Mouse (Mus musculus): Measurements from ENCODE around the gene Dner. TPM values are rescaled to one million over a fixed set of nuclear protein-coding genes. Genes with fewer than 3 reads are reported as not detected.

Gene Dner
- polyA plus RNA-seq, 1 experiment from 2014 or later, result 6.6 TPM

DNA sequence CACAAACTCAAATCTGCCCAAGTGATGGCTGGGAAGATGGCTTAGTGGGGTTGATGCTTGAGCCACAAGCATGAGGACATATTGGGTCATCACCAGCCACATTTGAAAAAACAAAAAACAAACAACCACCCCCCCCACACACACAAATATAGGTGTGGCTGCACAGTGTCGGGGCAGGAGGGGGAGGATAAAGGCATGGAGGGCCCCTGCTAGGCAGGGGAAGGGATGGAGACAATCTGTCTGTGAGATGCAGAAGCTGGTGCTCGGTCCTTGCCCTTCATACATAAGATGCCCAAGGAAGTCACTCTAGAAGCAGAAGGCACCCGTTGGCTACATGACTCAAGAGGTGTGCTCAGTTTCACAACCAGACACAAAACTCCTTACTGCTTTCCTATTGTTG is 25.9 kb upstream of the Dner start:
- H3K4me3 ChIP-seq (ENCODE audit: low read depth, low read length), result no peak overlapping the region
- DNase-seq (ENCODE audit: low spot score) (no peak), ATAC-seq (replicated peaks; ENCODE audit: insufficient number of reproducible peaks, low FRiP score, low TSS enrichment, low read depth) (no peak)
- 89% methylated on average over 3 of the region's 3 CpGs for WGBS
- H3K9ac ChIP-seq (replicated peaks; ENCODE audit: low read length), result no peak overlapping the region
- peaks cover 8% of the 10 kb centered on the region for H3K36me3 ChIP-seq (replicated peaks; ENCODE audit: control insufficient read depth, insufficient read depth, low read depth, low read length)
- H3K27me3 ChIP-seq (ENCODE audit: control insufficient read depth, insufficient read depth, low read length), result no peaks in the 10 kb centered on the region
- H3K4me2 ChIP-seq (ENCODE audit: low read depth, low read length), result no peak overlapping the region
- H3K9me3 ChIP-seq (replicated peaks; ENCODE audit: control insufficient read depth, low read length), result no peaks in the 10 kb centered on the region
- H3K4me1 ChIP-seq (ENCODE audit: control insufficient read depth, insufficient read depth, low read length), result no peaks in the 10 kb centered on the region
- H3K27ac ChIP-seq (replicated peaks; ENCODE audit: low read depth, low read length), result no peak overlapping the region

DNA sequence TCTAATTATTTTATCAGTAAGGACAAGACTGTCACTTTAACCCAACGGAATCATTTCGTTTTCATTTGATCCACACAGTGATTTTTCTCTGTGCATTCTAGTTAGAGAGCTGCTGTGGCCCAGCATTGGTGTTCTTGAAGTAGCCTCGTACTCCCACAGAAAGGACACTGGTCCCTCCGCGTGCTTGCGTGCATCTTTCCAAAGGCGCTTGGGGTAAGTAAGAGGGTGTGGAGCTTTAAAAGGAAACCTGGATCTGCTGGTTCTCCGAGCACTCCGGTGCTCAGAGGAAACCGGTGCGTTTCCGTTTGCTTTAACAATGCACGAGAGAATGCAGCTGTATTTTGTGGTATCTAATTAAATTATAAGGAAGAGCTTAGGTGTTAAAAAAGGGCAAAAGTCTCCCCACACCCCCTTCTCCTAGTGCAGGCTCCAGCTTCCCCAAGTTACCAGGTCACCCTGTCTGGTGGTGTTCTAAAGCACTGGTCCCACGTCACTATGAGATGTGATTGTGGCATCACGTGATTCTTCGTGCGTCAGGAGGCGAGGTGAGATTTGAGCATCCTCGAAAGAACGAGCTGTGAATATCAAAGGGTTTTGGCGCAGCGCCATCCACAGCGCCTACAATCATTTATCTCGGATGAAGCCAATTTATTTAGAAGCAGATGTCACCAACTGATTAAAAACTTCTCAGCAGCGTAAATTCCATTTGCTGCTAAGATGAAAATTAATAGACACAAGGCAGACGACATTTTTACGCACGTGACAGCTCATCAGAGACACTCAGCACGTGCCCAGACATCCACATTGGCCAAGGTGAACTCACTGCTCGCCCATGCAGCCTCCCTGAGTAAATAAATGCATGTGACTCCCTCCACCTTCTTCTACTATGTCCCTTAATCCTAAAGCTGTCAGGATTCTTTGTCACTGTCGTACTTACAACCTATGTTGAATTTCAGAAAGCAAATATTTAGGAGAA is 14.1 kb upstream of the Dner start:
- Histone ChIP-seq H3K9ac (replicated peaks; ENCODE audit: low read length) (no peak overlapping the region), H3K27me3 (ENCODE audit: control insufficient read depth, insufficient read depth, low read length) (no peaks in the 10 kb centered on the region), H3K27ac (replicated peaks; ENCODE audit: low read depth, low read length) (no peak overlapping the region), H3K4me1 (ENCODE audit: control insufficient read depth, insufficient read depth, low read length) (no peaks in the 10 kb centered on the region), H3K4me2 (ENCODE audit: low read depth, low read length) (peak overlapping the region; percentile 32), H3K4me3 (ENCODE audit: low read depth, low read length) (peak overlapping the region; percentile 15), H3K9me3 (replicated peaks; ENCODE audit: control insufficient read depth, low read length) (no peaks in the 10 kb centered on the region), H3K36me3 (replicated peaks; ENCODE audit: control insufficient read depth, insufficient read depth, low read depth, low read length) (no peaks in the 10 kb centered on the region)
- DNase-seq (ENCODE audit: low spot score) (peak; percentile 21), ATAC-seq (replicated peaks; ENCODE audit: insufficient number of reproducible peaks, low FRiP score, low TSS enrichment, low read depth) (no peak)
- 17% methylated on average over 31 of the region's 31 CpGs for WGBS

DNA sequence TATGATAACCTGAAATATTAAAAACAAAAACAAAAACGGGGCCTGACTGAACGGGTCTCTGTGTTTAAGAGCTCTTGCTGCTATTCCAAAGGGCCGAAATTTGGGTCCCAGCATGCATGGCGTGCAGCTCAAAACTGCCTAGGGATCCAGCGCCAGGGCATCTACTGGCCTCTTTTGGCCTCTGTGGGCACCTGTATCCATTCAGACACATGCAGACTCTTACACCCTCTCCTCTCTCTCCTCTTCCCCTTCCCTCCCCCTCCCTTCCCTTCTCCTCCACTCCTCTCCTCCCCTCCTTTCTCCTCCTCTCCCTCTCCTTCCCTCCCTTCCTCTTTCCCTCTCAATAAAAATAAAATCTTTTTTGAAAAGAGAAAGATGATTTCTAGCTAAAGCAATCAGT is 13.4 kb upstream of the Dner start:
- no peak overlapping the region for H3K4me3 ChIP-seq (ENCODE audit: low read depth, low read length)
- no peak overlapping the region for H3K9ac ChIP-seq (replicated peaks; ENCODE audit: low read length)
- DNase-seq (ENCODE audit: low spot score) (no peak), ATAC-seq (replicated peaks; ENCODE audit: insufficient number of reproducible peaks, low FRiP score, low TSS enrichment, low read depth) (no peak)
- 27% methylated on average over 5 of the region's 5 CpGs for WGBS
- no peak overlapping the region for H3K27ac ChIP-seq (replicated peaks; ENCODE audit: low read depth, low read length)
- no peak overlapping the region for H3K4me2 ChIP-seq (ENCODE audit: low read depth, low read length)
- no peaks in the 10 kb centered on the region for H3K27me3 ChIP-seq (ENCODE audit: control insufficient read depth, insufficient read depth, low read length)
- H3K36me3 ChIP-seq (replicated peaks; ENCODE audit: control insufficient read depth, insufficient read depth, low read depth, low read length), result no peaks in the 10 kb centered on the region
- H3K4me1 ChIP-seq (ENCODE audit: control insufficient read depth, insufficient read depth, low read length), result no peaks in the 10 kb centered on the region
- H3K9me3 ChIP-seq (replicated peaks; ENCODE audit: control insufficient read depth, low read length), result no peaks in the 10 kb centered on the region

DNA sequence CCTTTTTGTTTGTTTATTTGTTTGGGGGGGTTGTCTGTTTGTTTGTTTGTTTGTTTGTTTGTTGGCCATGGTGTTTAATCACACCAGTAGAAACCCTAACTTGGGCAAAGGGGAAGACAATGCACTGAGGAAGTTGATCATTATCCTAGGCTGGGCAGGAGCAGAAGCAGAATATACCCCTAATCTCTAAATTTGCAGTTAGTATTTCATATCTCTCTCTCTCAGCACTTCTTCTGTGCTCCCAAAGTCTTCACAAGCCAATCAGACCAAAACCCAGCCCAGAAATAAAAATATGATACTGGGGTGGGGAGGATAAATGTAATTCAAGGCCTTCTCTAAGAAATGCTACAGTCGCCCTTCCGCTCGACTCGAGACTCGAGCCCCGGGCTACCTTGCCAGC is 4.2 kb upstream of the Dner start:
- Histone ChIP-seq H3K4me2 (ENCODE audit: low read depth, low read length) (no peak overlapping the region), H3K4me3 (ENCODE audit: low read depth, low read length) (no peak overlapping the region), H3K4me1 (ENCODE audit: control insufficient read depth, insufficient read depth, low read length) (peaks cover 2% of the 10 kb centered on the region; the same call in 1 of the 2 replicates), H3K27ac (replicated peaks; ENCODE audit: low read depth, low read length) (no peak overlapping the region), H3K9ac (replicated peaks; ENCODE audit: low read length) (no peak overlapping the region), H3K9me3 (replicated peaks; ENCODE audit: control insufficient read depth, low read length) (no peaks in the 10 kb centered on the region), H3K36me3 (replicated peaks; ENCODE audit: control insufficient read depth, insufficient read depth, low read depth, low read length) (no peaks in the 10 kb centered on the region), H3K27me3 (ENCODE audit: control insufficient read depth, insufficient read depth, low read length) (peaks cover 5% of the 10 kb centered on the region)
- WGBS, result 96% methylated on average over 6 of the region's 6 CpGs
- ATAC-seq (replicated peaks; ENCODE audit: insufficient number of reproducible peaks, low FRiP score, low TSS enrichment, low read depth) (no peak), DNase-seq (ENCODE audit: low spot score) (no peak)

DNA sequence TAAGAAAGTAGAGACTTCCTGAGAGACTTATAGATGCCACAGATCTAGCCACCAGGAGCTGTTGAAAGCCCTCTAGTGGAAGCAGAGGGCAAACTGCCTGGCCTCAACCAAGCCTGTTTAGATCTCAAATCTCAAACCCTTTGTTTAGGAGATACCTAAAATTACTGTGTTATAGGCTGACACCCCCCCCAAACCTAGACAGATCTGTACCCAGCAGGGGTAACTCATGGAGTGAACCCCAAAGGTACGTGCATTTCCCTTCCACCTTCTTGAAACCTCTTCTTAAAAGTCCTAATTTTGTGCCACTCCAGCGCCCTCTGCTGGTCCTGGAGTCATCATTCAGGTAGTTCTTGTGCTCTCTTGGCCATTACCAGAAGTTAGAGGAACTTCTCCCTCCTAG is 1.1 kb upstream of the Dner start:
- Histone ChIP-seq H3K36me3 (replicated peaks; ENCODE audit: control insufficient read depth, insufficient read depth, low read depth, low read length) (no peaks in the 10 kb centered on the region), H3K27ac (replicated peaks; ENCODE audit: low read depth, low read length) (no peak overlapping the region), H3K4me1 (ENCODE audit: control insufficient read depth, insufficient read depth, low read length) (peaks cover 2% of the 10 kb centered on the region; the same call in 1 of the 2 replicates), H3K9me3 (replicated peaks; ENCODE audit: control insufficient read depth, low read length) (no peaks in the 10 kb centered on the region), H3K9ac (replicated peaks; ENCODE audit: low read length) (no peak overlapping the region), H3K27me3 (ENCODE audit: control insufficient read depth, insufficient read depth, low read length) (peaks cover 13% of the 10 kb centered on the region), H3K4me2 (ENCODE audit: low read depth, low read length) (no peak overlapping the region), H3K4me3 (ENCODE audit: low read depth, low read length) (no peak overlapping the region)
- DNase-seq (ENCODE audit: low spot score) (peak; percentile 65), ATAC-seq (replicated peaks; ENCODE audit: insufficient number of reproducible peaks, low FRiP score, low TSS enrichment, low read depth) (no peak)
- 2% methylated on average over 2 of the region's 2 CpGs for WGBS

DNA sequence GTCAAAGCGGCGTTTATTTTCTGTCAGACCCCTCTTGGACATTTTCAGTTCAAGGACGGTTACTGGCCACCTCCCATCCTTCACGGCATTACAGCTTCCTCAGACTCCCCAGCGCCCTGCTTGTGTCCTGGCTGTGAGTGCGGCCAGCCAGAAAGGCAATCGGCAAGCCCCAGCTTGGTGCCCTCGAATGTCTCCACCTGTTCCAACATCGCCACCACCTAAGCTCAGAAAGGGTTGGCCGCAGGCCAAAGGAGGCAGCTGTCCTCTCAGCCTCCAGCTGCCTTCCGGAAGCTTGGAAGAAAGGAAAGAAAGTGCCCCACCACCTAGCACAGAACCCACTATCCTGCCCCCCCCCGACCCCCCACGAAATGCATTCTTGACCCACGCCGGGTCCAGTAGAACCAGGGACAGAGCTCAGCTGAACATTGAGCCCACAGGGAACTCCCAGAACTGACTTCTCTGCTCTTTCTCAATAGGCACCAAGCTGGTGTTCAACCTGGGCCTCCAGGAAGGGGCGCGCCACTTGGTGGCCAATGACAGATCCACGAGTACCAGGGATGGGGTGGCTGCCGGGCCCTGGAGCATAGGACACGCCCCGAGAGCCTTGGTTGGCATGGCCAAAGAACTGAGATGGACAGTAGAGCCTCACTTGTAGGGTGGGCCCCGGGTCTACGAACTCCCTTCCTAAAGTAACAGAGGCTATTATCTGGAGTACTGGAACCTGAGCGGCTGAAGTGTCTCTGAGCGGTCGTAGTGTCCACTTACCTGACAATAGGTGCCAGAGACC is 1.1 kb downstream of the Dner start:
- peaks cover 2% of the 10 kb centered on the region; the same call in 1 of the 2 replicates for H3K4me1 ChIP-seq (ENCODE audit: control insufficient read depth, insufficient read depth, low read length)
- H3K4me3 ChIP-seq (ENCODE audit: low read depth, low read length), result peak overlapping the region; percentile 56
- DNase-seq (ENCODE audit: low spot score) (no peak), ATAC-seq (replicated peaks; ENCODE audit: insufficient number of reproducible peaks, low FRiP score, low TSS enrichment, low read depth) (peak; percentile 36)
- H3K9ac ChIP-seq (replicated peaks; ENCODE audit: low read length), result peak overlapping the region; percentile 47; the same call in 1 of the 2 replicates
- H3K9me3 ChIP-seq (replicated peaks; ENCODE audit: control insufficient read depth, low read length), result no peaks in the 10 kb centered on the region
- peak overlapping the region; percentile 97 for H3K4me2 ChIP-seq (ENCODE audit: low read depth, low read length)
- H3K27me3 ChIP-seq (ENCODE audit: control insufficient read depth, insufficient read depth, low read length), result peaks cover 13% of the 10 kb centered on the region
- no peak overlapping the region for H3K27ac ChIP-seq (replicated peaks; ENCODE audit: low read depth, low read length)
- no peaks in the 10 kb centered on the region for H3K36me3 ChIP-seq (replicated peaks; ENCODE audit: control insufficient read depth, insufficient read depth, low read depth, low read length)
- WGBS, result 12% methylated on average over 26 of the region's 26 CpGs

DNA sequence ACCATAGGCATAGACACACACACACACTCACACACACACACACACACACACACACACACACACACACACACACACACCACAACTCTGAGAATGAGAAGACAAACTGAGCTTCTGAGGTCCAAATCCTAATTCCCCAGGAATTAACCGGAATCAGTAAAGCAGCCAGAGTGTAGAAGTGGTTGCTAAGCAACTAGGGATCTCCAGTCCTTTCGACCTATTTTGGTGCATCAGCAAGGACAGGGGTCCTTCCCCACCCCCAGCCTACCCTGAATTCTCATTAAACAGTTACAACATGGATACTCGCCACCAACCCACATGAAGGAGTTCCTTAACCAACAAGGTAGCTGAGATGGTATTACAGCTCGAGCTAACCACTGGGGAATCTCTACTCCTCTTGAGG is 18.1 kb downstream of the Dner start:
- Histone ChIP-seq H3K4me3 (ENCODE audit: low read depth, low read length) (no peak overlapping the region), H3K27me3 (ENCODE audit: control insufficient read depth, insufficient read depth, low read length) (no peaks in the 10 kb centered on the region), H3K9ac (replicated peaks; ENCODE audit: low read length) (no peak overlapping the region), H3K4me1 (ENCODE audit: control insufficient read depth, insufficient read depth, low read length) (no peaks in the 10 kb centered on the region), H3K4me2 (ENCODE audit: low read depth, low read length) (no peak overlapping the region), H3K36me3 (replicated peaks; ENCODE audit: control insufficient read depth, insufficient read depth, low read depth, low read length) (no peaks in the 10 kb centered on the region), H3K9me3 (replicated peaks; ENCODE audit: control insufficient read depth, low read length) (no peaks in the 10 kb centered on the region), H3K27ac (replicated peaks; ENCODE audit: low read depth, low read length) (no peak overlapping the region)
- WGBS, result 66% methylated on average over 4 of the region's 4 CpGs
- ATAC-seq (replicated peaks; ENCODE audit: insufficient number of reproducible peaks, low FRiP score, low TSS enrichment, low read depth), result no peak
- no peak for DNase-seq (ENCODE audit: low spot score)
